19 mouse cellular contexts compared by ENCODE assay signal in genomic region chr13:24104016-24104415, GRCm38 (mm10).
A peak's percentile ranks its signal among the peaks of the same experiment; 100 is the strongest.
DNase-seq lines count a peak whose midpoint lies in the region; ATAC-seq and TF ChIP-seq lines count a peak whose summit lies in the region.
"Had no signal": no experiment of that assay in that cellular context is flagged by ENCODE, and none has a peak within 500 bp of the region (broad histone marks: within the 10 kb centered on the region; RNA-seq: fewer than 3 reads in every experiment).

No protein-coding gene starts in this region.

- no peak for DNase-seq in heart, postnatal 36 days
- DNase-seq in 3T3-L1 (ENCODE audit: low read depth, low spot score) (peak; percentile 13), G1E (ENCODE audit: low spot score) (no peak)
- no peak for DNase-seq in right cerebral cortex, postnatal 36 days (ENCODE audit: low spot score in 2 of 2)
- DNase-seq: adrenal gland, postnatal 14 days; cerebellum, adult 8-10 months; gastrocnemius, postnatal 10 days; heart, postnatal 10 days; kidney, adult 8-10 months; kidney, postnatal 4 days; lung, adult 2 months had no signal

- intact Hi-C loops in heart, postnatal 36 days (cut with DNase I) = no loop called here

- H3K4me1 ChIP-seq in heart, embryonic 16.5 days (ENCODE audit: control insufficient read depth, insufficient read depth, low read length) = peaks cover 10% of the 10 kb centered on the region
- H3K4me1 ChIP-seq in G1E (ENCODE audit: insufficient read depth, low read depth, low read length) = no peaks in the 10 kb centered on the region
- peaks cover 35% of the 10 kb centered on the region for H3K4me1 ChIP-seq in forebrain, embryonic 15.5 days
- H3K4me1 ChIP-seq: embryonic facial prominence, embryonic 15.5 days; forebrain, embryonic 10.5 days had no signal

- 0 out of 2 replicates have a peak, but pooled peaks have one; percentile 41 for ATAC-seq in heart, embryonic 16.5 days (replicated peaks; ENCODE audit: extremely low read depth, insufficient read depth, low FRiP score)
- ATAC-seq in G1E (ENCODE audit: extremely low read depth, insufficient number of reproducible peaks, low FRiP score, poor library complexity, severe bottlenecking) = peak; percentile 8; the same call in 1 of the 2 replicates
- ATAC-seq in megakaryocyte, adult 5-6 weeks (ENCODE audit: poor library complexity, severe bottlenecking) = peak; percentile 74
- ATAC-seq in forebrain, embryonic 15.5 days (replicated peaks) = no peak

- TF ChIP-seq CTCF in G1E (IDR thresholded peaks at IDR 0.05; ENCODE audit: low read depth, low read length) = no peak

- no peak overlapping the region for H3K4me3 ChIP-seq in heart, embryonic 16.5 days (ENCODE audit: low read length)
- no peak overlapping the region for H3K4me3 ChIP-seq in G1E (ENCODE audit: low read depth, low read length)
- no peak overlapping the region for H3K4me3 ChIP-seq in forebrain, embryonic 15.5 days
- H3K4me3 ChIP-seq: embryonic facial prominence, embryonic 15.5 days; forebrain, embryonic 10.5 days; hindbrain, embryonic 15.5 days; limb, embryonic 15.5 days; neural tube, embryonic 13.5 days had no signal

- 32% methylated on average over 4 of the region's 4 CpGs for WGBS in heart, embryonic 16.5 days
- whole genome bisulfite sequencing in forebrain, embryonic 15.5 days = 86% methylated on average over 4 of the region's 4 CpGs

- no peak overlapping the region for H3K4me2 ChIP-seq in heart, embryonic 16.5 days (ENCODE audit: low read depth, low read length)
- H3K4me2 ChIP-seq in forebrain, embryonic 15.5 days (replicated peaks) = no peak overlapping the region
- H3K4me2 ChIP-seq: embryonic facial prominence, embryonic 15.5 days; hindbrain, embryonic 15.5 days; limb, embryonic 15.5 days; neural tube, embryonic 13.5 days had no signal

- H3K9me3 ChIP-seq in heart, embryonic 16.5 days (replicated peaks; ENCODE audit: control insufficient read depth, low read length) = no peaks in the 10 kb centered on the region
- no peaks in the 10 kb centered on the region for H3K9me3 ChIP-seq in G1E (replicated peaks)
- no peaks in the 10 kb centered on the region for H3K9me3 ChIP-seq in forebrain, embryonic 15.5 days
- H3K9me3 ChIP-seq: embryonic facial prominence, embryonic 15.5 days; forebrain, embryonic 10.5 days; hindbrain, embryonic 15.5 days; limb, embryonic 15.5 days; neural tube, embryonic 13.5 days had no signal

- no peak overlapping the region for H3K9ac ChIP-seq in heart, embryonic 16.5 days (ENCODE audit: low read length)
- H3K9ac ChIP-seq in forebrain, embryonic 15.5 days (replicated peaks) = no peak overlapping the region
- H3K9ac ChIP-seq: embryonic facial prominence, embryonic 15.5 days; hindbrain, embryonic 15.5 days; limb, embryonic 15.5 days; neural tube, embryonic 13.5 days had no signal

- no peaks in the 10 kb centered on the region for H3K36me3 ChIP-seq in heart, embryonic 16.5 days (ENCODE audit: control insufficient read depth, insufficient read depth)
- H3K36me3 ChIP-seq in G1E (replicated peaks) = no peaks in the 10 kb centered on the region
- H3K36me3 ChIP-seq in forebrain, embryonic 15.5 days = no peaks in the 10 kb centered on the region
- H3K36me3 ChIP-seq: forebrain, embryonic 10.5 days; hindbrain, embryonic 15.5 days; neural tube, embryonic 13.5 days had no signal

- peaks cover 2% of the 10 kb centered on the region for H3K27me3 ChIP-seq in heart, embryonic 16.5 days (ENCODE audit: control insufficient read depth, insufficient read depth, low read length)
- no peaks in the 10 kb centered on the region for H3K27me3 ChIP-seq in G1E (ENCODE audit: insufficient read depth, low read length)
- H3K27me3 ChIP-seq in forebrain, embryonic 15.5 days = no peaks in the 10 kb centered on the region
- H3K27me3 ChIP-seq: embryonic facial prominence, embryonic 15.5 days; hindbrain, embryonic 15.5 days; limb, embryonic 15.5 days; neural tube, embryonic 13.5 days had no signal

- no peak overlapping the region for H3K27ac ChIP-seq in heart, embryonic 16.5 days (ENCODE audit: low read length)
- no peak overlapping the region for H3K27ac ChIP-seq in forebrain, embryonic 15.5 days (replicated peaks)
- H3K27ac ChIP-seq: embryonic facial prominence, embryonic 15.5 days; forebrain, embryonic 10.5 days; hindbrain, embryonic 15.5 days; limb, embryonic 15.5 days had no signal
